Mouse (Mus musculus): ENCODE results near the gene Eif2s1.

DNA sequence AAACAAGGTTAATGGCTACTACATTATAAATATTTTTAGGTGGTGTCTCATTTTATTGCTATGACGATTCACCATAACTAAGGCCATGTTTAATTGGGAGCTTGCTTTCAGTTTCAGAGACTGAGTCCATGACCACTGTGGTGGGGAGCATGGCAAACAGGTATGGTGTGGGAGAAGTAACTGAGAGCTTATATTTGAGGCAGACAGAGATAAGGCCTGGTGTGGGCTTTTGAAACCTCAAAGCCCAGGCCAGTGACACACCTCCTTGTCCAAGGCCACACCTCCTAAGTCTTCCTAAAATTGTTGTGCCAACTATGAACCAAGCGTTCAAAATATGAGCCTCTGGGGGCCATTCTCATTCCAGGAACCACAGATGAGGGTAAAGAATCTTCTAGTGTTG is 27.1 kb upstream of the Eif2s1 start:
- TF ChIP-seq CTCF (IDR thresholded peaks at IDR 0.05; ENCODE audit: control insufficient read depth, insufficient read depth, insufficient read length) (no peak), MAX (IDR thresholded peaks at IDR 0.05) (no peak), USF1 (IDR thresholded peaks at IDR 0.05; ENCODE audit: low read depth) (no peak), CEBPB (IDR thresholded peaks at IDR 0.05; ENCODE audit: low read depth) (no peak)
